Mouse (Mus musculus): ENCODE results near the gene Tmco5.

GRCm38 (mm10) chr2:116852249-116852648 lies 26.2 kb upstream of the Tmco5 start:
- no peak for TF ChIP-seq CTCF (IDR thresholded peaks at IDR 0.05; ENCODE audit: extremely low read depth, insufficient read length, insufficient replicate concordance, low read depth, low read length)
- no peak for TF ChIP-seq POLR2A (IDR thresholded peaks at IDR 0.05; ENCODE audit: low read depth, low read length)

Measured in small intestine, adult 2 months (tissue).